Mouse (Mus musculus): Measurements from ENCODE around the gene Cadm1.

DNA sequence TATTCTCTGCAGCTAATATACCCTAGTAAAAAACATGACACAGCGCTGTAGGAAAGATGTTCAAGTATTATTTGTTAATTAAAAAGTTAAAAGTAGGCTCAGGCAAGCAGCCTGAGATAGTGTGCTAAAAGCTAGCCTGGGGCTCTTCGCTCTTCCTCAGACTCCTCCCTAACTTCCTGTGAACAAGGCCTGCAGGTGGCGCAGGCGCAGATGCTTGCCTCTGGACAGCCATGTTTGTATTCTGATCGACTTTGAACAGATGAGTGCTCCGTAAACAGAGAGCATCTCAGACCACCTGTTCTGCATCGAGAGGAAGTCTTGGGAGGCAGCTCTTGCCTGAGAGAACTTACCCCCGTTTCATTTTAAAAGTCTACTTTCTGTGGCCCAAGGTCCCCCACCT lies 361.7 kb downstream of the Cadm1 start:
- TF ChIP-seq CTCF (conservative IDR thresholded peaks at IDR 0.05; ENCODE audit: insufficient read depth, insufficient read length, low read depth, low read length) (no peak), POLR2A (IDR thresholded peaks at IDR 0.05; ENCODE audit: low read depth, low read length) (no peak)

Data from kidney, adult 2 months (tissue).